Mouse (Mus musculus) forebrain, embryonic 14.5 days (tissue): ENCODE data around the gene Prkn. TPM values are rescaled to one million over a fixed set of nuclear protein-coding genes. Genes with fewer than 3 reads are reported as not detected.
A peak's percentile ranks its signal among the peaks of the same experiment; 100 is the strongest.

ENCODE experiments used
- ATAC-seq: fragments of 200-750 bp; cut with Nextera tagmentation; 2 replicates; pipeline ENCODE4 v1.8.0; 2017; ENCODE audit warnings: mild to moderate bottlenecking, moderate library complexity
- DNase-seq: peaks from one replicate; pipeline ENCODE4 v3.0.0-alpha.2; 2015; ENCODE audit warnings: low spot score
- H3K27ac ChIP-seq: fragments of 300-500 bp; sonication (generic); 2 replicates; pipeline ENCODE4 v1.5.1; 2014; ENCODE audit warnings: low read depth, mild to moderate bottlenecking, control low read depth, low read length, moderate library complexity
- H3K27me3 ChIP-seq: fragments of 300-500 bp; sonication (generic); replicated peaks from 2 replicates; pipeline ENCODE4 v1.6.1; 2014; ENCODE audit warnings: low read length, control low read depth, mixed read lengths; ENCODE audit not compliant: control insufficient read depth, insufficient read depth
- H3K36me3 ChIP-seq: fragments of 300-500 bp; sonication (generic); 2 replicates; pipeline ENCODE4 v1.6.1; 2014; ENCODE audit warnings: low read length, control low read depth; ENCODE audit not compliant: control insufficient read depth, insufficient read depth
- H3K4me1 ChIP-seq: fragments of 300-500 bp; sonication (generic); 2 replicates; pipeline ENCODE4 v1.6.1; 2014; ENCODE audit warnings: antibody characterized with exemption, low read length, control low read depth; ENCODE audit not compliant: control insufficient read depth, insufficient read depth
- H3K4me2 ChIP-seq: fragments of 300-500 bp; sonication (generic); 2 replicates; pipeline ENCODE4 v1.6.1; 2014; ENCODE audit warnings: mild to moderate bottlenecking, control low read depth, low read length
- H3K4me3 ChIP-seq: fragments of 300-500 bp; sonication (generic); 2 replicates; pipeline ENCODE4 v1.5.1; 2014; ENCODE audit warnings: low read depth, low read length, control low read depth
- H3K9ac ChIP-seq: fragments of 300-500 bp; sonication (generic); 2 replicates; pipeline ENCODE4 v1.6.1; 2014; ENCODE audit warnings: mild to moderate bottlenecking, low read length, control low read depth, moderate library complexity
- H3K9me3 ChIP-seq: fragments of 300-500 bp; sonication (generic); replicated peaks from 2 replicates; pipeline ENCODE4 v1.6.1; 2016; ENCODE audit warnings: low read length, control low read depth, mixed read lengths; ENCODE audit not compliant: control insufficient read depth
- WGBS: fragments of 180-500 bp; shearing (Covaris S2); extraction: QIAGEN DNeasy Blood & Tissue Kit; methylation state at CpG from one replicate; pipeline ENCODE4 v1.1.7; 2014; 5-methylcytosine and 5-hydroxymethylcytosine counted together
- polyA plus RNA-seq: library from polyadenylated mRNA; unstranded; fragments of >200 nt; fragmentation: Nextera tagmentation; extraction: Ambion mirVana; gene quantifications from 2 replicates; pipeline ENCODE4 v1.2.1, GENCODE M21; 2014

Gene Prkn
- polyA plus RNA-seq, 1 experiment from 2014 or later: 1.6 TPM

- no peak for DNase-seq
- no peaks in the 10 kb centered on the region for H3K27me3 ChIP-seq
- WGBS: 64% methylated on average over 4 of the region's 4 CpGs
Observed at GRCm38 (mm10) chr17:11912136-11912535, 1072.0 kb downstream of the Prkn start.

GRCm38 (mm10) chr17:11912872-11913365, 1072.7 kb downstream of the Prkn start:
- Histone ChIP-seq H3K4me2 (peak overlapping the region; percentile 44), H3K27me3 (no peaks in the 10 kb centered on the region), H3K9ac (peak overlapping the region; percentile 6; the same call in 1 of the 2 replicates), H3K9me3 (no peaks in the 10 kb centered on the region), H3K4me1 (peaks cover 9% of the 10 kb centered on the region), H3K36me3 (no peaks in the 10 kb centered on the region), H3K4me3 (peak overlapping the region; percentile 3; the same call in 1 of the 2 replicates), H3K27ac (no peak overlapping the region)
- peak; percentile 85 for DNase-seq
- ATAC-seq: peak; percentile 45; the same call in 1 of the 2 replicates
- WGBS: 1% methylated on average over 19 of the region's 19 CpGs

More at GRCm38 (mm10) chr17:11912136-11912535, 1072.0 kb downstream of the Prkn start:
- Histone ChIP-seq H3K4me2 (no peak overlapping the region), H3K4me1 (peaks cover 9% of the 10 kb centered on the region), H3K36me3 (no peaks in the 10 kb centered on the region), H3K9me3 (no peaks in the 10 kb centered on the region), H3K27ac (no peak overlapping the region), H3K9ac (no peak overlapping the region), H3K4me3 (no peak overlapping the region)
- ATAC-seq: no peak

- Histone ChIP-seq H3K4me3 (no peak overlapping the region), H3K9me3 (no peaks in the 10 kb centered on the region), H3K36me3 (no peaks in the 10 kb centered on the region), H3K27ac (no peak overlapping the region), H3K27me3 (no peaks in the 10 kb centered on the region), H3K4me2 (peak overlapping the region; percentile 44), H3K4me1 (peaks cover 9% of the 10 kb centered on the region), H3K9ac (no peak overlapping the region)
- WGBS: 15% methylated on average over 8 of the region's 8 CpGs
- DNase-seq (peak; percentile 47), ATAC-seq (no peak)
Observed at GRCm38 (mm10) chr17:11913620-11914019, 1073.4 kb downstream of the Prkn start.

- H3K27ac ChIP-seq: no peak overlapping the region
- H3K4me1 ChIP-seq: peaks cover 9% of the 10 kb centered on the region
- no peaks in the 10 kb centered on the region for H3K36me3 ChIP-seq
- H3K27me3 ChIP-seq: no peaks in the 10 kb centered on the region
- no peak overlapping the region for H3K4me2 ChIP-seq
- H3K9me3 ChIP-seq: no peaks in the 10 kb centered on the region
- no peak overlapping the region for H3K4me3 ChIP-seq
- no peak for DNase-seq
- ATAC-seq: no peak
- WGBS: 84% methylated on average over 5 of the region's 5 CpGs
- no peak overlapping the region for H3K9ac ChIP-seq
Observed at GRCm38 (mm10) chr17:11914451-11914850, 1074.3 kb downstream of the Prkn start.

- H3K4me3 ChIP-seq: no peak overlapping the region
- H3K4me2 ChIP-seq: no peak overlapping the region
- 47% methylated on average over 12 of the region's 12 CpGs for WGBS
- DNase-seq (peak; percentile 76), ATAC-seq (0 out of 2 replicates have a peak, but pooled peaks have one; percentile 20)
- H3K36me3 ChIP-seq: no peaks in the 10 kb centered on the region
- H3K4me1 ChIP-seq: peaks cover 5% of the 10 kb centered on the region; the same call in 1 of the 2 replicates
- no peaks in the 10 kb centered on the region for H3K9me3 ChIP-seq
- no peak overlapping the region for H3K27ac ChIP-seq
- H3K27me3 ChIP-seq: no peaks in the 10 kb centered on the region
- no peak overlapping the region for H3K9ac ChIP-seq
Observed at GRCm38 (mm10) chr17:11918123-11918801, 1078.1 kb downstream of the Prkn start.

- Histone ChIP-seq H3K9ac (no peak overlapping the region), H3K4me1 (no peaks in the 10 kb centered on the region), H3K4me2 (no peak overlapping the region), H3K27ac (no peak overlapping the region), H3K9me3 (no peaks in the 10 kb centered on the region), H3K4me3 (no peak overlapping the region), H3K36me3 (no peaks in the 10 kb centered on the region), H3K27me3 (no peaks in the 10 kb centered on the region)
- WGBS: 90% methylated on average over 6 of the region's 6 CpGs
- no peak for DNase-seq
- ATAC-seq: no peak
Observed at GRCm38 (mm10) chr17:11919581-11919980, 1079.4 kb downstream of the Prkn start.

- Histone ChIP-seq H3K4me2 (no peak overlapping the region), H3K4me1 (no peaks in the 10 kb centered on the region), H3K27ac (no peak overlapping the region), H3K36me3 (no peaks in the 10 kb centered on the region), H3K9me3 (no peaks in the 10 kb centered on the region), H3K4me3 (no peak overlapping the region), H3K9ac (no peak overlapping the region), H3K27me3 (no peaks in the 10 kb centered on the region)
- no peak for DNase-seq
- WGBS: 74% methylated on average over 9 of the region's 9 CpGs
- no peak for ATAC-seq
Observed at GRCm38 (mm10) chr17:11921026-11921425, 1080.8 kb downstream of the Prkn start.

GRCm38 (mm10) chr17:11923989-11924388, 1083.8 kb downstream of the Prkn start:
- no peaks in the 10 kb centered on the region for H3K9me3 ChIP-seq
- DNase-seq (no peak), ATAC-seq (no peak)
- H3K36me3 ChIP-seq: no peaks in the 10 kb centered on the region
- 96% methylated on average over 9 of the region's 9 CpGs for WGBS
- no peak overlapping the region for H3K4me2 ChIP-seq
- H3K4me1 ChIP-seq: peaks cover 6% of the 10 kb centered on the region; the same call in 1 of the 2 replicates
- H3K4me3 ChIP-seq: no peak overlapping the region
- no peak overlapping the region for H3K27ac ChIP-seq
- no peaks in the 10 kb centered on the region for H3K27me3 ChIP-seq
- no peak overlapping the region for H3K9ac ChIP-seq

GRCm38 (mm10) chr17:11926865-11927386, 1086.7 kb downstream of the Prkn start:
- Histone ChIP-seq H3K9ac (no peak overlapping the region), H3K36me3 (no peaks in the 10 kb centered on the region), H3K27me3 (no peaks in the 10 kb centered on the region), H3K4me2 (peak overlapping the region; percentile 32), H3K9me3 (no peaks in the 10 kb centered on the region), H3K27ac (peak overlapping the region; percentile 17; the same call in 1 of the 2 replicates), H3K4me1 (peaks cover 6% of the 10 kb centered on the region; the same call in 1 of the 2 replicates), H3K4me3 (no peak overlapping the region)
- DNase-seq (peak; percentile 84), ATAC-seq (peak; percentile 84)
- WGBS: 3% methylated on average over 11 of the region's 11 CpGs
